Mouse (Mus musculus): ENCODE results near the gene Cacna2d1. TPM values are rescaled to one million over a fixed set of nuclear protein-coding genes. Genes with fewer than 3 reads are reported as not detected.

Gene Cacna2d1
- total and polyA plus RNA-seq, 3 experiments = 0.08 to 0.13 TPM; not detected in 1

- Histone ChIP-seq H3K27me3 (ENCODE audit: control insufficient read depth in 1 of 2, insufficient read depth in 2 of 2, low read length in 2 of 2) (no peaks in the 10 kb centered on the region), H3K4me1 (ENCODE audit: control insufficient read depth in 1 of 2, insufficient read depth in 2 of 2, low read length in 2 of 2) (no peaks in the 10 kb centered on the region), H3K9me3 (replicated peaks; ENCODE audit: insufficient read depth, low read length) (no peaks in the 10 kb centered on the region; the same call in 1 of the 2 replicates), H3K79me2 (ENCODE audit: control insufficient read depth, insufficient read depth, low read length, poor library complexity) (no peaks in the 10 kb centered on the region), H3K9ac (ENCODE audit: control insufficient read depth, low read depth, low read length, poor library complexity, severe bottlenecking) (no peak overlapping the region), H3K27ac (ENCODE audit: control insufficient read depth, low read depth, low read length) (no peak overlapping the region), H3K36me3 (ENCODE audit: control insufficient read depth in 1 of 2, insufficient read depth in 2 of 2, low read length in 2 of 2) (no peaks in the 10 kb centered on the region), H3K4me3 (ENCODE audit: control insufficient read depth in 1 of 2, insufficient read depth in 1 of 2, low read depth in 2 of 2, low read length in 2 of 2) (no peak overlapping the region)
- DNase-seq (ENCODE audit: low read depth, low spot score) = no peak
- TF ChIP-seq MAFK (IDR thresholded peaks at IDR 0.05; ENCODE audit: borderline replicate concordance, low read depth, low read length) (no peak), NRF1 (IDR thresholded peaks at IDR 0.05; ENCODE audit: insufficient read depth, low read depth, low read length, poor library complexity, severe bottlenecking) (no peak), NELFE (IDR thresholded peaks at IDR 0.05; ENCODE audit: low read depth, low read length) (no peak)
Observed at GRCm38 (mm10) chr5:15942051-15942450, 7.6 kb downstream of the Cacna2d1 start.

GRCm38 (mm10) chr5:15948290-15949037 lies 14.0 kb downstream of the Cacna2d1 start:
- no peak overlapping the region for H3K27ac ChIP-seq (ENCODE audit: control insufficient read depth, low read depth, low read length)
- H3K79me2 ChIP-seq (ENCODE audit: control insufficient read depth, insufficient read depth, low read length, poor library complexity) = no peaks in the 10 kb centered on the region
- no peak for DNase-seq (ENCODE audit: low read depth, low spot score)
- H3K27me3 ChIP-seq (ENCODE audit: control insufficient read depth in 1 of 2, insufficient read depth in 2 of 2, low read length in 2 of 2) = no peaks in the 10 kb centered on the region
- H3K9me3 ChIP-seq (replicated peaks; ENCODE audit: insufficient read depth, low read length) = no peaks in the 10 kb centered on the region
- H3K36me3 ChIP-seq (ENCODE audit: control insufficient read depth in 1 of 2, insufficient read depth in 2 of 2, low read length in 2 of 2) = no peaks in the 10 kb centered on the region
- H3K4me1 ChIP-seq (ENCODE audit: control insufficient read depth in 1 of 2, insufficient read depth in 2 of 2, low read length in 2 of 2) = no peaks in the 10 kb centered on the region
- no peak overlapping the region for H3K9ac ChIP-seq (ENCODE audit: control insufficient read depth, low read depth, low read length, poor library complexity, severe bottlenecking)
- no peak overlapping the region for H3K4me3 ChIP-seq (ENCODE audit: control insufficient read depth in 1 of 2, insufficient read depth in 1 of 2, low read depth in 2 of 2, low read length in 2 of 2)
- TF ChIP-seq TAL1 (IDR thresholded peaks at IDR 0.05; ENCODE audit: low read length) (no peak), RCOR1 (IDR thresholded peaks at IDR 0.05; ENCODE audit: low read depth, low read length) (no peak), NELFE (IDR thresholded peaks at IDR 0.05; ENCODE audit: low read depth, low read length) (no peak), MAFK (IDR thresholded peaks at IDR 0.05; ENCODE audit: borderline replicate concordance, low read depth, low read length) (no peak), E2F4 (IDR thresholded peaks at IDR 0.05; ENCODE audit: borderline replicate concordance, low read depth, low read length) (no peak), GABPA (IDR thresholded peaks at IDR 0.05; ENCODE audit: low read depth, low read length) (no peak), POLR2AphosphoS2 (IDR thresholded peaks at IDR 0.05; ENCODE audit: low read length) (no peak), ZMIZ1 (IDR thresholded peaks at IDR 0.05; ENCODE audit: low read depth, low read length) (no peak), ZKSCAN1 (IDR thresholded peaks at IDR 0.05; ENCODE audit: low read depth, low read length) (no peak), MEF2A (IDR thresholded peaks at IDR 0.05; ENCODE audit: extremely low read depth, insufficient replicate concordance, low read depth, low read length, poor library complexity, severe bottlenecking) (no peak), JUND (IDR thresholded peaks at IDR 0.05; ENCODE audit: low read depth, low read length) (no peak), TBP (IDR thresholded peaks at IDR 0.05; ENCODE audit: low read depth, low read length) (no peak), GATA1 (IDR thresholded peaks at IDR 0.05; ENCODE audit: low read depth, low read length) (no peak), SIN3A (IDR thresholded peaks at IDR 0.05; ENCODE audit: low read length) (no peak), ETS1 (IDR thresholded peaks at IDR 0.05; ENCODE audit: low read depth, low read length) (no peak), CTCF (IDR thresholded peaks at IDR 0.05 in 2 of 3, conservative IDR thresholded peaks at IDR 0.05 in 1 of 3; ENCODE audit: control insufficient read depth in 1 of 3, insufficient read depth in 1 of 3, low read depth in 2 of 3, low read length in 3 of 3, poor library complexity in 1 of 3, severe bottlenecking in 1 of 3) (no peak), MAZ (IDR thresholded peaks at IDR 0.05; ENCODE audit: low read depth, low read length) (no peak), CHD1 (IDR thresholded peaks at IDR 0.05; ENCODE audit: low read depth, low read length) (no peak)
